Mouse (Mus musculus): ENCODE results near the gene Cfb. TPM values are rescaled to one million over a fixed set of nuclear protein-coding genes. Genes with fewer than 3 reads are reported as not detected.

Cfb gene
- total and polyA plus RNA-seq, 2 experiments from 2014 or later: 1.1 to 1.3 TPM

DNA sequence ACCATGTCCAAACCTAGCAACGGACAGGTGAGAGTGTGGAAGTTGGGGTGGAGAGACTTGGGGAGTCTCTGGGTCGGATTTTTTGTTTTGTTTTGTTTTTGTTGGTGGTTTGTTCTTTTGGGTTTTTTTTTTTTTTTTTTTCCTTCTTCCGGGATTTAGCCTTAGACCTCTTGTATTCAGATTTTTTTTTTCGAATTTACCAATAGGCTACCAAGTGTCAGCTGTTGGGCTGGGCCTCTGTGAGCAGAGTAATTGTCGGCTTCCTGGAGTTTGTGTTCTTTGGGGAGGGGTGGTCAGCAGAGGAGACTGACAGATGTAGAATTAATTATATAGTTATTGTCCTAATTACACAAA is 37.5 kb upstream of the Cfb start:
- peak overlapping the region; percentile 97 for H3K4me3 ChIP-seq (ENCODE audit: low read depth, low read length)
- DNase-seq (ENCODE audit: low spot score) (peak; percentile 52), ATAC-seq (ENCODE audit: insufficient read depth, low read depth) (no peak)
- peak overlapping the region; percentile 97 for H3K27ac ChIP-seq (ENCODE audit: low read depth)
- H3K36me3 ChIP-seq (replicated peaks; ENCODE audit: control insufficient read depth, insufficient read depth, low read length): peaks cover 35% of the 10 kb centered on the region
- peaks cover 15% of the 10 kb centered on the region for H3K4me1 ChIP-seq (ENCODE audit: control insufficient read depth, insufficient read depth)
- peak overlapping the region; percentile 81 for H3K4me2 ChIP-seq (ENCODE audit: low read depth, low read length)
- WGBS: 8% methylated on average over 5 of the region's 5 CpGs
- peak overlapping the region; percentile 93 for H3K9ac ChIP-seq (replicated peaks; ENCODE audit: low read depth, low read length)
- TF ChIP-seq EP300 (IDR thresholded peaks at IDR 0.05; ENCODE audit: low read depth) (no peak), CTCF (IDR thresholded peaks at IDR 0.05; ENCODE audit: low read depth) (no peak)
- no peaks in the 10 kb centered on the region for H3K27me3 ChIP-seq (ENCODE audit: control insufficient read depth, insufficient read depth, low read length)
- no peaks in the 10 kb centered on the region for H3K9me3 ChIP-seq (replicated peaks; ENCODE audit: control insufficient read depth, low read length)

DNA sequence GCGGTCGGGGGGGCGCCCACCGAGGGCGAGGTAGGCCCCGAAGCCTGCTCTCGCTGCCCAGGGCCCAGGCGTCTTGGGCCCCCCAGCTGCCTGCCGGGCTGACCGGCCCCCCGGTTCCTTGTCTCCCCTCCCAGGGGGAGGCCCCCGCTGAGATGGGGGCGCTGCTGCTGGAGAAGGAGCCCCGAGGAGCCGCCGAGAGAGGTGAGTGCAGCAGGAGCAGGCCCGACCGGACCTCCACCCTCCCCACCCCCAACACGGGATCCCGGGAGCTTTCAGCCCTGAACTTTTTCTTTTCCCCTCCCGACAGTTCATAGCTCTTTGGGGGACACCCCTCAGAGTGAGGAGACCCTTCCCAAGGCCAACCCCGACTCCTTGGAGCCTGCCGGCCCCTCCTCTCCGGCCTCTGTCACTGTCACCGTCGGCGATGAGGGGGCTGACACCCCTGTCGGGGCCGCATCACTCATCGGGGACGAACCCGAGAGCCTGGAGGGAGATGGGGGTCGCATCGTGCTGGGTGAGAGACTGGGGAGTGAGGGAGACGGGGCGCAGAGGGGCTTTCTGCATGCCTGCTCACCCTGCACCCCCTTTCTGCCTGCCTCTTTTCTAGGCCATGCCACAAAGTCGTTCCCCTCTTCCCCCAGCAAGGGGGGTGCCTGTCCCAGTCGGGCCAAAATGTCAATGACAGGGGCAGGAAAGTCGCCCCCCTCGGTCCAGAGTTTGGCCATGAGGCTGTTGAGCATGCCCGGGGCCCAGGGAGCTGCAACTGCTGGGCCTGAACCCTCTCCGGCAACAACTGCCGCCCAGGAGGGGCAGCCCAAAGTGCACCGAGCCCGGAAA is 37.0 kb upstream of the Cfb start:
- under 1% methylated on average over 38 of the region's 45 CpGs for WGBS
- no peaks in the 10 kb centered on the region for H3K27me3 ChIP-seq (ENCODE audit: control insufficient read depth, insufficient read depth, low read length)
- H3K4me3 ChIP-seq (ENCODE audit: low read depth, low read length): peak overlapping the region; percentile 97
- DNase-seq (ENCODE audit: low spot score) (no peak), ATAC-seq (ENCODE audit: insufficient read depth, low read depth) (no peak)
- peaks cover 29% of the 10 kb centered on the region for H3K36me3 ChIP-seq (replicated peaks; ENCODE audit: control insufficient read depth, insufficient read depth, low read length)
- H3K27ac ChIP-seq (ENCODE audit: low read depth): peak overlapping the region; percentile 97
- TF ChIP-seq CTCF (IDR thresholded peaks at IDR 0.05; ENCODE audit: low read depth) (no peak), EP300 (IDR thresholded peaks at IDR 0.05; ENCODE audit: low read depth) (no peak)
- no peaks in the 10 kb centered on the region for H3K9me3 ChIP-seq (replicated peaks; ENCODE audit: control insufficient read depth, low read length)
- H3K9ac ChIP-seq (replicated peaks; ENCODE audit: low read depth, low read length): peak overlapping the region; percentile 93
- peaks cover 16% of the 10 kb centered on the region for H3K4me1 ChIP-seq (ENCODE audit: control insufficient read depth, insufficient read depth)
- H3K4me2 ChIP-seq (ENCODE audit: low read depth, low read length): peak overlapping the region; percentile 81

DNA sequence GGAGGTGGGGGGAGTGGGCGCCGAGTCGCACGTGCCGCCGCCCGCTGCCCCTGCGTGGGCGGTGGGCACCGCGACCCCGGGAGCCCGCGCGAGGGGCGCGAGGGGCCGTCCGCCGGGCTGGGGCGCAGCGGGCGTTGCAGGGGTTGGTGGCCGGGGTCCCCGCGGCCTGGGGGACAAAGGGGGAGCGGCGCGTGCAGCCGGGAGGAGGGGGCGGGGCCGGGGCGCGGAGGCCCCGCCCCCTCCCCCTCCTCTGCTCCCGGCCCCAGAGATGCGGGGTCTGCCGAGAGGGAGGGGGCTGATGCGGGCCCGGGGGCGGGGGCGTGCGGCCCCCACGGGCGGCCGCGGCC is 36.4 kb upstream of the Cfb start:
- DNase-seq (ENCODE audit: low spot score) (no peak), ATAC-seq (ENCODE audit: insufficient read depth, low read depth) (no peak)
- peaks cover 19% of the 10 kb centered on the region for H3K4me1 ChIP-seq (ENCODE audit: control insufficient read depth, insufficient read depth)
- TF ChIP-seq CTCF (IDR thresholded peaks at IDR 0.05; ENCODE audit: low read depth) (no peak), EP300 (IDR thresholded peaks at IDR 0.05; ENCODE audit: low read depth) (no peak)
- H3K4me2 ChIP-seq (ENCODE audit: low read depth, low read length): peak overlapping the region; percentile 81
- peak overlapping the region; percentile 97 for H3K4me3 ChIP-seq (ENCODE audit: low read depth, low read length)
- peaks cover 23% of the 10 kb centered on the region for H3K36me3 ChIP-seq (replicated peaks; ENCODE audit: control insufficient read depth, insufficient read depth, low read length)
- H3K9me3 ChIP-seq (replicated peaks; ENCODE audit: control insufficient read depth, low read length): no peaks in the 10 kb centered on the region
- H3K27me3 ChIP-seq (ENCODE audit: control insufficient read depth, insufficient read depth, low read length): no peaks in the 10 kb centered on the region
- peak overlapping the region; percentile 93 for H3K9ac ChIP-seq (replicated peaks; ENCODE audit: low read depth, low read length)
- H3K27ac ChIP-seq (ENCODE audit: low read depth): peak overlapping the region; percentile 97
- WGBS: 4% methylated on average over 4 of the region's 47 CpGs

DNA sequence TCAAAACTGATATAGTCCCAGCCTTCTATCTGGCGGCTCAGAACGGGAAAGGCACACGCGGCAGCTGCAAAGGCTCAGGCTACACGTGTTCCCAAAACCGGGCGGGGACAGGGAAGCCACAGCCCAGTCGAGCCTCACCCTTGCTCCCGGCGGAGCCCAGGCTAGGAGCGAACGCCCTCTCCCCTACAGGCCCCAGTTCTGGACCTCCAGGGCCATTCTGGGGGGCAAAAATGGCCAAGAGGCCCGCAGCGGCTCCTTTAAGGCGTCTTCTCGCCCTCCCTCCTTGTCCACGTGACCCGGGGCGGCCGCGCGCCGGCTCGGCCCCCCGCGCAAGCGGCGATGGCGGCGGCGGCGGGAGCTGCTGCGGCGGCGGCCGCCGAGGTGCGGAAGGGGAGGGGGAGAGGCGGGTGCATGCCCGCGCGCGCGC is 35.9 kb upstream of the Cfb start, which contains the start of the genes C2 and Ehmt2:
TSS of gene C2 (minus strand) at position 106 of the 427 bp plus-strand sequence.
TSS of gene Ehmt2 (plus strand) at position 310 of the 427 bp plus-strand sequence.
- H3K4me2 ChIP-seq (ENCODE audit: low read depth, low read length): peak within 1 kb of the TSS; percentile 81
- peak within 1 kb of the TSS; percentile 97 for H3K27ac ChIP-seq (ENCODE audit: low read depth)
- TF ChIP-seq EP300 (IDR thresholded peaks at IDR 0.05; ENCODE audit: low read depth): no peak
- TF ChIP-seq CTCF (IDR thresholded peaks at IDR 0.05; ENCODE audit: low read depth): no peak
- peak within 1 kb of the TSS; percentile 93 for H3K9ac ChIP-seq (replicated peaks; ENCODE audit: low read depth, low read length)
- no peaks in the 10 kb centered on the region for H3K27me3 ChIP-seq (ENCODE audit: control insufficient read depth, insufficient read depth, low read length)
- ATAC-seq (ENCODE audit: insufficient read depth, low read depth) (peak; percentile 39), DNase-seq (ENCODE audit: low spot score) (peak; percentile 75)
- H3K4me3 ChIP-seq (ENCODE audit: low read depth, low read length): peak within 1 kb of the TSS; percentile 97
- no peaks in the 10 kb centered on the region for H3K9me3 ChIP-seq (replicated peaks; ENCODE audit: control insufficient read depth, low read length)
- H3K36me3 ChIP-seq (replicated peaks; ENCODE audit: control insufficient read depth, insufficient read depth, low read length): peaks cover 18% of the 10 kb centered on the region
- 0% methylated on average over 18 of the region's 44 CpGs for WGBS
- H3K4me1 ChIP-seq (ENCODE audit: control insufficient read depth, insufficient read depth): peaks cover 21% of the 10 kb centered on the region

DNA sequence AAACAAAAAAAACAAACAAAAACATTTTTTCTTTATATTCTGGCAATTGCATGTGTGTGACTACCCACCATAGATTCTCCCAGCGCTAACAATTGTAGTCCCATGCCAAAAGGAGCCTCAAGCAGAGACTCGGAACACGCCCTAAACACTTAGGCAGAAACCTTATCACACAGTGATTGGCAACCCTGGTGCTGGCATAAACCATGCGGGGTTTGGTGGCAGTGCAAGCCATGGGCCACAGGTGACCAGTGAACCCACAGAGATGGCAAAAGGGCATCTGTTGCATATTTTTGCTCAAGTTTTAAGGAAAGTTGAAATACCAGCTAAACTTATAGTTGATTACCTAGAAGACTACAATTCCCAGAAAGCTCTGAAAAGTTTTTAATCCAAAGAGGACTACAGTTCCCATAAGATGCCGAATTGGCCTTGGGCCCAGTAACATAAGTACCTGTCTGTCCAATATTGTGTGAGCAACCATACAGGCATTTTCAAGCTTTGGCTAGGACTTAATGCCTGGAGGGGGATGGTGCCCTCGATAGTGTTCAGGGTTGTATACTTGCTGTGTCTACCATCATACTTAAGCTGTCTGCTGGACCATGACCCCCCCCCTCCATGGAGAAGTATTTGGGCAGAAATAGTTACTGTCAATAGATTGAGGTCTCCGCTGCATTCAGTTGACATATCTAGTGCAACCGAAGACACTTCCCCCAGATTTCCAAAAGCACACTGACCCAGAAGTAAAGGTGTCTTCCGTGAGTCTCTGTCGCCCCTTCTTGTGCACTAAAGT is 35.2 kb upstream of the Cfb start:
- Histone ChIP-seq H3K9me3 (replicated peaks; ENCODE audit: control insufficient read depth, low read length) (no peaks in the 10 kb centered on the region), H3K27ac (ENCODE audit: low read depth) (peak overlapping the region; percentile 97), H3K4me3 (ENCODE audit: low read depth, low read length) (peak overlapping the region; percentile 97), H3K9ac (replicated peaks; ENCODE audit: low read depth, low read length) (peak overlapping the region; percentile 93), H3K4me2 (ENCODE audit: low read depth, low read length) (peak overlapping the region; percentile 81), H3K27me3 (ENCODE audit: control insufficient read depth, insufficient read depth, low read length) (no peaks in the 10 kb centered on the region), H3K36me3 (replicated peaks; ENCODE audit: control insufficient read depth, insufficient read depth, low read length) (peaks cover 12% of the 10 kb centered on the region), H3K4me1 (ENCODE audit: control insufficient read depth, insufficient read depth) (peaks cover 21% of the 10 kb centered on the region)
- TF ChIP-seq CTCF (IDR thresholded peaks at IDR 0.05; ENCODE audit: low read depth): no peak
- TF ChIP-seq EP300 (IDR thresholded peaks at IDR 0.05; ENCODE audit: low read depth): no peak
- 10% methylated on average over 10 of the region's 10 CpGs for WGBS
- no peak for ATAC-seq (ENCODE audit: insufficient read depth, low read depth)
- DNase-seq (ENCODE audit: low spot score): peak; percentile 72

Data from heart, postnatal 0 days (tissue).